Mouse (Mus musculus) myocyte (in vitro differentiated cells): ENCODE measurements at regions not wholly inside any gene's neighbourhood (a gene's known extent, or its start where the extent isn't known, plus 50 kb on each side); places are given as distances from the start of the nearest gene placed in this dataset.

Source experiments
- H3K27me3 ChIP-seq: one replicate; pipeline ENCODE4 v1.6.1; 2011; ENCODE audit not compliant: control insufficient read depth, insufficient read depth, insufficient read length
- H3K36me3 ChIP-seq: one replicate; pipeline ENCODE4 v1.6.1; 2011; ENCODE audit not compliant: control insufficient read depth, insufficient read depth
- H3K4me2 ChIP-seq: one replicate; pipeline ENCODE4 v1.6.1; 2011; ENCODE audit warnings: low read depth, control low read depth
- H3K4me3 ChIP-seq: one replicate; pipeline ENCODE4 v1.5.1; 2011; ENCODE audit warnings: mild to moderate bottlenecking, control low read depth, moderate library complexity
- H3K79me2 ChIP-seq: one replicate; pipeline ENCODE4 v1.6.1; 2011; ENCODE audit not compliant: control insufficient read depth, insufficient read depth
- H3ac ChIP-seq: one replicate; pipeline ENCODE4 v1.6.1; 2011; ENCODE audit not compliant: control insufficient read depth, insufficient read length
- CEBPB ChIP-seq: IDR thresholded peaks from 2 replicates; pipeline ENCODE4 v1.6.1; 2011; ENCODE audit warnings: mild to moderate bottlenecking, moderate library complexity; ENCODE audit not compliant: poor library complexity, insufficient read depth, severe bottlenecking
- E2F4 ChIP-seq: IDR thresholded peaks from one replicate; pipeline ENCODE4 v1.6.1; 2011; ENCODE audit warnings: mild to moderate bottlenecking, control low read depth, moderate library complexity; ENCODE audit not compliant: insufficient read depth
- MAX ChIP-seq: IDR thresholded peaks from one replicate; pipeline ENCODE4 v1.6.1; 2011; ENCODE audit warnings: low read depth, mild to moderate bottlenecking, control low read depth
- MYOD1 ChIP-seq, 3 experiments: IDR thresholded peaks; one replicate each; pipeline ENCODE4 v1.6.1; 2011; ENCODE audit warnings: control low read depth in 2 of 3, low read depth in 2 of 3, mild to moderate bottlenecking in 2 of 3, moderate library complexity in 1 of 3; ENCODE audit not compliant: insufficient read length in 2 of 3, control insufficient read depth in 1 of 3
- MYOG ChIP-seq, 3 experiments: IDR thresholded peaks; one replicate each; pipeline ENCODE4 v1.6.1; 2011; ENCODE audit warnings: control low read depth in 2 of 3, low read depth in 2 of 3, mild to moderate bottlenecking in 2 of 3; ENCODE audit not compliant: insufficient read length in 2 of 3, control insufficient read depth in 1 of 3, insufficient read depth in 1 of 3
- POLR2A ChIP-seq: IDR thresholded peaks from one replicate; pipeline ENCODE4 v1.6.1; 2011; ENCODE audit warnings: low read depth, mild to moderate bottlenecking, control low read depth, moderate library complexity; ENCODE audit not compliant: insufficient read length
- POLR2AphosphoS2 ChIP-seq: IDR thresholded peaks from one replicate; pipeline ENCODE4 v1.6.1; 2011; ENCODE audit warnings: low read depth, control low read depth; ENCODE audit not compliant: insufficient read length
- REST ChIP-seq: IDR thresholded peaks from one replicate; pipeline ENCODE4 v1.6.1; 2011; ENCODE audit warnings: mild to moderate bottlenecking, control low read depth, moderate library complexity; ENCODE audit not compliant: insufficient read depth, insufficient read length
- SRF ChIP-seq: IDR thresholded peaks from one replicate; pipeline ENCODE4 v1.6.1; 2011; ENCODE audit warnings: low read depth; ENCODE audit not compliant: control insufficient read depth, insufficient read length
- TCF12 ChIP-seq: IDR thresholded peaks from one replicate; pipeline ENCODE4 v1.6.1; 2011; ENCODE audit warnings: mild to moderate bottlenecking, control low read depth; ENCODE audit not compliant: poor library complexity, insufficient read depth, severe bottlenecking
- TCF3 ChIP-seq: IDR thresholded peaks from one replicate; pipeline ENCODE4 v1.6.1; 2011; ENCODE audit warnings: low read depth, control low read depth; ENCODE audit not compliant: insufficient read length
- USF1 ChIP-seq: IDR thresholded peaks from one replicate; pipeline ENCODE4 v1.6.1; 2011; ENCODE audit warnings: low read depth, mild to moderate bottlenecking, control low read depth, moderate library complexity

- TF ChIP-seq MAX (no peak), MYOG (IDR thresholded peaks at IDR 0.05; ENCODE audit: control insufficient read depth in 1 of 3, insufficient read depth in 1 of 3, insufficient read length in 2 of 3, low read depth in 2 of 3) (no peak), E2F4 (no peak), SRF (no peak), POLR2AphosphoS2 (no peak), USF1 (no peak)
- H3ac ChIP-seq, result no peak overlapping the region
- H3K36me3 ChIP-seq, result no peaks in the 10 kb centered on the region
- no peak overlapping the region for H3K4me2 ChIP-seq
- H3K4me3 ChIP-seq, result no peak overlapping the region
- no peaks in the 10 kb centered on the region for H3K27me3 ChIP-seq
- no peaks in the 10 kb centered on the region for H3K79me2 ChIP-seq
Observed at GRCm38 (mm10) chr13:72978966-72979365, 281.3 kb upstream of the Irx4 start.

DNA sequence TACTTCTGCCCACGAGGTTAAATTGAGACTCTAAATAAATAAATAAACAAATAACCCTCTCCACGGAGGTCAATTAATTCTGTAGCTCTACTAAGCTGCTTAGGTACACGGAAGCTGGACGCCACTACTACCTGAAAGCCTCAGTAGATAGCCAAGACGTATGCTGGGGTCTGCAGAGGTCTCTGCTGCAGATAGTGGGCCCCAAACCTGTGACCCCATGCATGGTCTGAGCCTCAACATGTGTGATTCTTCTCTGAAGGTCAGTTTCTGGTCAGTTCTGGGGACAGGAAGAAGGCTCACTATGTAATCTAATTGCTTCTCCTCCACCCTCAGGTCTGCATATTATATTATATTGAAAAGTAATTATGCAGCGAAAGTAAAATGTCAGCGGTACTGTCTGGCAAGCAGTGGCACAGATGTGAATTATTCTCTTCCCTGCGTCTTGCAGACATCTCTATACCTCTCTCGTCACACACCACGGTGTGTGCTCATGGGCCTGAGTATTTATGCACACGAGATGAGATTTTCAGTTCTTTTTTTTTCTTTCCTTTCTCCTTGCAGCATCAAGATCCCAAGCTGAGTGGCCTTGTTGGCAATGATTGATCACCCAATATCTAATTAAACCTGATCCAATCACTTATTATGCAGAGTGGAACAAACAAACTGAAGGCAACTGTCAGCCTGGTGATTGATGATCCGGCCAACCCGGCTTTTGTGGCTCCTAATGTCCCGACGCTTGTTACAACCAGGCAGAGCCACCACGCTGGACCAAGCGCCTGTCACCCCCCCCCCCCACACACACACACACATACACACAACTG is 267.5 kb upstream of the Irx4 start:
- no peaks in the 10 kb centered on the region for H3K27me3 ChIP-seq
- H3ac ChIP-seq, result no peak overlapping the region
- no peak overlapping the region for H3K4me2 ChIP-seq
- H3K4me3 ChIP-seq, result no peak overlapping the region
- TF ChIP-seq POLR2A (no peak), E2F4 (no peak)
- no peaks in the 10 kb centered on the region for H3K36me3 ChIP-seq
- no peaks in the 10 kb centered on the region for H3K79me2 ChIP-seq

- Histone ChIP-seq H3K79me2 (no peaks in the 10 kb centered on the region), H3ac (no peak overlapping the region), H3K27me3 (no peaks in the 10 kb centered on the region), H3K4me3 (no peak overlapping the region), H3K36me3 (no peaks in the 10 kb centered on the region), H3K4me2 (no peak overlapping the region)
- TF ChIP-seq POLR2AphosphoS2 (no peak), MYOG (IDR thresholded peaks at IDR 0.05; ENCODE audit: control insufficient read depth in 1 of 3, insufficient read depth in 1 of 3, insufficient read length in 2 of 3, low read depth in 2 of 3) (no peak), USF1 (no peak), MAX (no peak), MYOD1 (IDR thresholded peaks at IDR 0.05; ENCODE audit: control insufficient read depth in 1 of 3, insufficient read length in 2 of 3, low read depth in 2 of 3) (no peak), E2F4 (no peak), POLR2A (no peak), SRF (no peak), TCF12 (no peak), CEBPB (no peak), REST (no peak), TCF3 (no peak)
Observed at GRCm38 (mm10) chr13:72993410-72993858, 266.8 kb upstream of the Irx4 start.

DNA sequence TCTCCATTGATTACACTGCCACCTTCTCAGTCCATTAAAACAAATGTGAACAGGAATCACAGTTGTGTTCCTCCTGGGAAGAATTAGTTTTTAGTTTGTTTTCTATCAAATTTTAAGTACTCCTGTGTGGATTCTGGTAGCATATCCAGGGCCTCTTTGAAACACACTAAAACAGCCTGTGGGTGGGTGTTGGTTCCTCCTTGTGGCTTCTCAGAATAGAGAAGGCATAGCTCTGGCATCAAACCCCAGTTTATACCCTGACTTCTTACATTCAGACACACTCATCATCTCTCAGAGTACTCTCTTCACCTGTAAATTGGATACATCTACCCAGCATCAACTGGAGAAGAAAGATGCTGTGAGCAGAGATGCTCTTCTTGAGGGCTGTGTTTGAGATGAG is 265.7 kb upstream of the Irx4 start:
- H3K36me3 ChIP-seq, result no peaks in the 10 kb centered on the region
- TF ChIP-seq REST (no peak), SRF (no peak), TCF12 (no peak), MYOD1 (IDR thresholded peaks at IDR 0.05; ENCODE audit: control insufficient read depth in 1 of 3, insufficient read length in 2 of 3, low read depth in 2 of 3) (no peak), MAX (no peak), POLR2A (no peak), E2F4 (no peak), POLR2AphosphoS2 (no peak), USF1 (no peak), TCF3 (no peak), CEBPB (no peak), MYOG (IDR thresholded peaks at IDR 0.05; ENCODE audit: control insufficient read depth in 1 of 3, insufficient read depth in 1 of 3, insufficient read length in 2 of 3, low read depth in 2 of 3) (no peak)
- no peak overlapping the region for H3K4me2 ChIP-seq
- no peaks in the 10 kb centered on the region for H3K27me3 ChIP-seq
- H3ac ChIP-seq, result no peak overlapping the region
- H3K4me3 ChIP-seq, result no peak overlapping the region
- no peaks in the 10 kb centered on the region for H3K79me2 ChIP-seq

DNA sequence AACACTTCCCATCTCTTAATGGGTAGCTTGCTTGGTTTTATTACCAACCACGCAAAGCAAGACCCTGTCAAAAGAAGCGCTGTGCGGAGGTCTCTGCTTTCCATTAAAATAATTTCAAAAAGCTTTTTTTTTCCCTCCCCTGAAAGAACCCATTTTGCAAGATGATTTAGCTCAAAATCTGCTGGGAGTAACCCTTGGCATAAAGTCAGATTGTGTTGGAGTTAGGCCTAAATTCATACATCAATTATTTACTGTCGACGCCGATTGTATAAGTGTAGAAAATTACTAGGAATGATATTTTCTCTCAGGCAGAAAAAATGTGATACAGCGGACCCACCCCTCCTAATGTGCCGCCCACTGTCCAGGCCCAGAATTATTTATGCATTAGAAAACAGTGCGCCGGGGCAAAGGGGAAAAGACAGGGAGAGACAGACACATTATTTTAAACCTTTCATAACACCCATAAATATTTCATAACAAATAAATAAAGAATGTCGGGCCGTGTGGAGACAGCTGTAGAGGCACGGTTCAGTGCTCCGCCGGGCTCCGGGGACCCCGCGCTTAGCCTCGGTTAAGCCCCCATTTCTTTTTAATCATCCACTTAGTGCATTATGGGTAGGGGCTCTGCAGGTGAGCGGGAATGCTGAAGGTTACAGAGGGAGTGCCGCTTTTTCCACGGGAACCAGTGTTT is 251.3 kb upstream of the Irx4 start:
- H3K79me2 ChIP-seq, result no peaks in the 10 kb centered on the region
- no peak overlapping the region for H3K4me2 ChIP-seq
- no peaks in the 10 kb centered on the region for H3K36me3 ChIP-seq
- H3K27me3 ChIP-seq, result no peaks in the 10 kb centered on the region
- H3ac ChIP-seq, result no peak overlapping the region
- TF ChIP-seq USF1, result no peak
- TF ChIP-seq MYOG (IDR thresholded peaks at IDR 0.05; ENCODE audit: control insufficient read depth in 1 of 3, insufficient read depth in 1 of 3, insufficient read length in 2 of 3, low read depth in 2 of 3), result no peak
- no peak for TF ChIP-seq CEBPB
- TF ChIP-seq SRF, result no peak
- no peak for TF ChIP-seq MYOD1 (IDR thresholded peaks at IDR 0.05; ENCODE audit: control insufficient read depth in 1 of 3, insufficient read length in 2 of 3, low read depth in 2 of 3)
- TF ChIP-seq TCF3, result no peak
- TF ChIP-seq REST, result no peak
- TF ChIP-seq E2F4, result no peak
- no peak for TF ChIP-seq POLR2A
- TF ChIP-seq POLR2AphosphoS2, result no peak
- TF ChIP-seq TCF12, result no peak
- no peak for TF ChIP-seq MAX
- H3K4me3 ChIP-seq, result no peak overlapping the region
